Mouse (Mus musculus): ENCODE results near the gene Lmo2. TPM values are rescaled to one million over a fixed set of nuclear protein-coding genes. Genes with fewer than 3 reads are reported as not detected.

Lmo2 gene
- polyA plus RNA-seq (2015; fragmentation: Nextera tagmentation; extraction: Ambion mirVana) = 18.2 and 23.5 TPM in 2 replicates

DNA sequence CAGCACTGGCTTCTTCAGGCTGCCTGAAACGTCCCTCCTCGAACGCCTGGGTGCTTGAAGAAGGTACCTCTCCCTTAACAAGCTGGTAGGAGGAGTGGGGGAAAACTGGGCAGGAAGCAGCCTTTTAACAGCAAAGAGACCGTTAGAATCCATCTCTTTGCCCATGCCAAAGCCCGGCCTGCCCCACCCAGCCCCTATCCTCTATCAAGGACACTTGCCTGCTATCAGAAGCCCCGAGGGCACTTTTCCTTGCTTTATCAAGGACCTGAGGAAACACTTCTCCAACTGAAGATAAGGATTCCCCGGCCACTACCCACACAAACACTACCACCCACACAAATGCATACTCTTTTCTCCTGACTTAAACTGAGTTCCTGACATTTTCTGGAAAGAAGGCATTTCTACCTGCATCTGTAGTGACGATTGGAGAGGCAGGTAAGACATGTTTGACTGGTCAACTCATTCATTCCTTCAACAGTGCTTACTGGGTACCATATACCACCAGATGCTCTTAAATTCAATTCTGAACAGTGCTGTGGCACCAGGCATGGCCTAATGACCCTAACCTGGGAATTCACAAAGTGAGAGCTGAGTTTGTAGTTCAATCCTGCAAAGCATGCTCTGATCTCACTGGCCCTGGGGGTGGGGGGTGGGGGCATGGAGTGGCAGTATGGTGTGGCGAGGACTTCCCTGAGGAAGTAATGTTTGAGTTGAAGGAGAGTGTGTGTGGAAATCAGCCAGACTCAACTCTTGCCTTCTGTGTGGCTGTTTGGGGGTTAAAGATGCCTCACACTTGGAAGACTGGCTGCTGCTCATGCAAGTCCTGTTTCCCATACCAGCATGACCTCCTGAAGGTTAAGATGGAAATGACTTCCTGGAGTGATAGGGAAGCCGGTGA lies at the start of gene Lmo2:
Lmo2 (plus strand) TSS at position 338 of the 898 bp plus-strand sequence.
- Histone ChIP-seq H3K9me3 (no peaks in the 10 kb centered on the region), H3K4me1 (replicated peaks) (no peaks in the 10 kb centered on the region), H3K4me2 (replicated peaks) (no peak within 1 kb of the TSS), H3K27ac (no peak within 1 kb of the TSS), H3K27me3 (replicated peaks) (no peaks in the 10 kb centered on the region), H3K36me3 (no peaks in the 10 kb centered on the region), H3K9ac (no peak within 1 kb of the TSS), H3K4me3 (replicated peaks) (no peak within 1 kb of the TSS)
- WGBS = 64% methylated on average over 10 of the region's 10 CpGs
- ATAC-seq = peak; percentile 53; the same call in 1 of the 2 replicates

DNA sequence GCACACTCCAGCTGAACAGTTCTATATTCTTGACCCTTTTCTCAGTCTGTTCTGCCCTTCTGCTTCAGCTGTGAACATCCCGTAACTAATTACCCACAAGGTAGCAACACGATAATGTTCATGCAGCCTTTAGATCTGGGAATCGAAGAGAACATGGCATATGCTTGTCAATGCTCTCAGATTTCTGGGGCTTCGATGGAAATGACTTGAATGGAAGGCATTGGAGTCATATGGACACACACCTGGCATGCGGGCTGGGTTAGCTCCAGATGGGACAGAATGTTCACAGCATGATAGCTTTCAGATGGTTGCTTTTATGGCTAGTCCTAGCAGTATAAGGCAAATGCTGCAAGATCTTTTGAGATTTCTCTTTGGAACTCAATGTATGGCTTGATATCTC lies 47.2 kb upstream of the Lmo2 start:
- ATAC-seq = no peak
- no peaks in the 10 kb centered on the region for H3K9me3 ChIP-seq
- H3K36me3 ChIP-seq = no peaks in the 10 kb centered on the region
- no peak overlapping the region for H3K4me2 ChIP-seq (replicated peaks)
- no peaks in the 10 kb centered on the region for H3K27me3 ChIP-seq (replicated peaks)
- no peaks in the 10 kb centered on the region for H3K4me1 ChIP-seq (replicated peaks)
- H3K9ac ChIP-seq = no peak overlapping the region
- H3K4me3 ChIP-seq (replicated peaks) = no peak overlapping the region
- 89% methylated on average over 5 of the region's 5 CpGs for WGBS
- no peak overlapping the region for H3K27ac ChIP-seq

DNA sequence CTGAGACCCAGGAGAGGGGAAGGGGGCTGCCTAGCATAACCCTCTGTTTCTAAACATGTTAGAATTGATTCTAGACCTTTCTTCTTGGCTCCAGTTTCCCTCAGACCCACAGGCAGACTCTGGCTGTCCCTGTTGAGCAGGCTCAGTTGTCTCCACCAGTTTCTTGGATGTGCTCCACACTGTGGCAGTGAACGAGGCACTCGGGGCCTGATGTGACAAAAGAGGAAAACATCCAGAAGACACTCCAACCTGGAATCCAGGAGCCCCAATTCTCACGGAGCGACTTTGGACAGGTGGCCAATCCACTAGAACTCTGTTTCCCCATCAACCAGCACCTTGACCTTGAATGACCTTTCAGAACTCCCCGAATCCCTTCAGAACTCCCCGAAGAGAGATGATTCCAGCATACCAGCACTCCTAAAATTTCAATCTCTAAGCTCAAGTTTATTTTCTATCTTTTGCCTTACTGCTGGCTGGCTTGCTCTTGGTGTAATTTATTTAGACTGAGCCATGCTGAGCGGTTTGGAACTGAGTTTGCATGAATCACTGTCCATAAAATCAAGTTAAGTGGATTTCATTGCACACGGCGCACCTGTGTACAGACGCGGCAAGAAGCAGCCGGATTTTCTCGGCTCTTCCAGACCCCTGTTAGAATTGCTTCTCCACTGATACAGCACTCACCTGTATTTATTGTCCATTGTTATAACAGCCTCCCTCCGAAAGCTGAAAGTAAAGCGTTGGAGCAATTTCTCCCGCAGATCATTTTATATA lies 45.1 kb upstream of the Lmo2 start:
- no peak overlapping the region for H3K27ac ChIP-seq
- no peak for ATAC-seq
- H3K4me3 ChIP-seq (replicated peaks) = no peak overlapping the region
- no peaks in the 10 kb centered on the region for H3K4me1 ChIP-seq (replicated peaks)
- no peak overlapping the region for H3K9ac ChIP-seq
- no peaks in the 10 kb centered on the region for H3K36me3 ChIP-seq
- no peaks in the 10 kb centered on the region for H3K27me3 ChIP-seq (replicated peaks)
- no peaks in the 10 kb centered on the region for H3K9me3 ChIP-seq
- WGBS = 79% methylated on average over 16 of the region's 16 CpGs
- H3K4me2 ChIP-seq (replicated peaks) = no peak overlapping the region

DNA sequence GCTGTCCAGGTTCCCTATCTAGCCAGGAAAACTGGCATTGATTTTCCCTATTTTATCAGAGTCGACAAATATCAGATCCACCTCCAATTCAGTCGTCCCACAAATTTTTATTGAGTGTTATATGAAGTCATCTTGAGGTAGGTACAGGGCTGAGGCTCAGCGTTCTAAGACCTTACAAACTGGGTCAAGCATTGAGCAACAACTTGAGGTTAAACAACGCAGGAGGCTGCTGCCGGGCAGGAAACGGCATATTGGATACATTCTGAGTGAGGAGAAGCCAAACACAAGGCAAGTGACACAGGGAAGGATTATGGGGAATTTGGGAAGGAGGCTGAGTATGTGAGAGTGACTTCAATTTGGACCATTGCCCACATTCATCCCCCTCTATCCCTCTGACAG lies 44.5 kb upstream of the Lmo2 start:
- ATAC-seq = no peak
- H3K4me3 ChIP-seq (replicated peaks) = no peak overlapping the region
- no peak overlapping the region for H3K9ac ChIP-seq
- no peak overlapping the region for H3K27ac ChIP-seq
- H3K4me2 ChIP-seq (replicated peaks) = no peak overlapping the region
- no peaks in the 10 kb centered on the region for H3K27me3 ChIP-seq (replicated peaks)
- H3K4me1 ChIP-seq (replicated peaks) = no peaks in the 10 kb centered on the region
- no peaks in the 10 kb centered on the region for H3K9me3 ChIP-seq
- no peaks in the 10 kb centered on the region for H3K36me3 ChIP-seq
- WGBS = 63% methylated on average over 6 of the region's 6 CpGs

DNA sequence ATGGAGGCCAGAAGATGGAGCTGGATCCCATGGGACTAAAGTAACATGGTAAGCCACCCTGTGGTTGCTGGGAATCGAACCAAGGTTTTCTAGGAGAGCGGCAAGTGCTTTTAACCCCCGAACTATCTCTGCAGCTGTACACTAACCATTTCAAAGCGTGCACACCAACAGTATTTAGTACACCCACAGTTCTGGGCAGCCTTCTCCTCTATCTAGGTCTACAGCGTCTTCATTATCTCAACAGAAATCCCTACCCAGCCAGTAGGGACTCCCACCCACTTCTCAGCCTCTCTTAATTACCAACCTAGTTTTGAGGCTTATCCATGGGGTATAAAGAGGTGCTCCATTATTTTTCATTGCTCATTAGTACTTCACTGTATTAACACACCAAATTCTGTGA lies 41.7 kb upstream of the Lmo2 start:
- no peak overlapping the region for H3K4me3 ChIP-seq (replicated peaks)
- H3K4me2 ChIP-seq (replicated peaks) = no peak overlapping the region
- no peak for ATAC-seq
- no peaks in the 10 kb centered on the region for H3K27me3 ChIP-seq (replicated peaks)
- no peaks in the 10 kb centered on the region for H3K36me3 ChIP-seq
- H3K27ac ChIP-seq = no peak overlapping the region
- no peaks in the 10 kb centered on the region for H3K4me1 ChIP-seq (replicated peaks)
- H3K9ac ChIP-seq = no peak overlapping the region
- WGBS = 92% methylated on average over 5 of the region's 5 CpGs
- H3K9me3 ChIP-seq = no peaks in the 10 kb centered on the region

DNA sequence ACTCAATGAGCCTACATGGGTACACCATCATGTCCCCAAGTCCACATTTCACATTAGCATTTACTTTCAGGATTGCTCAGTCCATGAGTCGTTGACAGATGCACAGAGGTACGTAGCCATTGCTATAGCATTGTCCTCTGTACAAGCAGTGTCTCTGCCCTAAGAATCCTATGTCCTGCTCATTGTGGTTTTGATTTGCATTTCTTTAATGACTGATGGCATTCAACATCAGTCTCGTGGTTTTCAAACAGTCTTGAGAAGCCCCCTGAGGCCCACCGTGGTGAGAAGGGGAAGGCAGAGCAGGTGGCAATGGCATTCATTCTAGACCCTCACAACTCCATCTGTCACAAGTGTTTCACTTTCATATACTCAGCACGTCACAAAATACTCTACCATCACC lies 40.4 kb upstream of the Lmo2 start:
- H3K9me3 ChIP-seq = no peaks in the 10 kb centered on the region
- ATAC-seq = no peak
- 87% methylated on average over 5 of the region's 5 CpGs for WGBS

DNA sequence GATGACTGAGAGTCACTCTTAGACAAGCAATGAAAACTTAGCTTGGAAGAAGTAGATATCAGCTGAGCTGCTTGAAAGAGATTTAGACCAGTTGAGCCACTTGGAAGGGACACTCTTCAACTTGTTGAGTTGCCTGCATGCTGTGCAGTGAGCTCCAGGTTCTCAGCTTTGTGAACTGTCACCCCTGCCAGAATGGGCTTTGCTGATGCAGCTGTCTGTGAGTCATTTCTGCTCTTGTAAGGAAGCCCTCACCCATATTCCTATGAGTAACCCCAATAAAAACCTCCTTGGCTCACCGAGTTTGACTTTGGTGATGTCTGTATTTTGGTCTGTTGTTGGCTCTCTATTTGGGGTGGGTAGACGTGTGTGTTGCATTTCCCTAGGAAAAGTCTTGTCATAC lies 39.4 kb upstream of the Lmo2 start:
- Histone ChIP-seq H3K4me1 (replicated peaks) (no peaks in the 10 kb centered on the region), H3K9ac (no peak overlapping the region), H3K9me3 (no peaks in the 10 kb centered on the region), H3K27me3 (replicated peaks) (no peaks in the 10 kb centered on the region), H3K27ac (no peak overlapping the region), H3K4me3 (replicated peaks) (no peak overlapping the region), H3K4me2 (replicated peaks) (no peak overlapping the region), H3K36me3 (no peaks in the 10 kb centered on the region)
- WGBS = 79% methylated on average over 2 of the region's 2 CpGs
- ATAC-seq = no peak

More for the DNA sequence above, 40.4 kb upstream of the Lmo2 start:
- H3K4me3 ChIP-seq (replicated peaks) = no peak overlapping the region
- H3K9ac ChIP-seq = no peak overlapping the region
- H3K27me3 ChIP-seq (replicated peaks) = no peaks in the 10 kb centered on the region
- no peak overlapping the region for H3K4me2 ChIP-seq (replicated peaks)
- no peak overlapping the region for H3K27ac ChIP-seq
- no peaks in the 10 kb centered on the region for H3K36me3 ChIP-seq
- H3K4me1 ChIP-seq (replicated peaks) = no peaks in the 10 kb centered on the region

DNA sequence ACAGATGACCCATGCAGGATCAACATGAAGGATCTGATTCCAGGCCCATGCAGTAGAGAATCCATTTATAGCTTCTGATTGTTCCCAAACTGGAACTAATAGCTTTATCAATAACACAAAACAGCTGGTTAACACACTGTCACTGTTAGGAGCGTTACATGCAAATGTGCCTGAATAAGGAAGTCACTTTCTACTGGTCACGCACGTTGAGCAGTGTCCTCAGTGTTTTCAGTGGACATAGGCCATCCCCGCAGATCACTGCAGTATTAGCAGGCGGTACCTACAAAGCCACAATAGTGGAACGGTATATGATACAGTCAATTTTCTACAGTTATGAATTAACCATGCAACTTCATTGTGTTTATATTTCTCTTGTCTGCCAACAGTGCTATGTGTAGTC lies 38.3 kb upstream of the Lmo2 start:
- no peak for ATAC-seq
- H3K9me3 ChIP-seq = no peaks in the 10 kb centered on the region
- 88% methylated on average over 6 of the region's 6 CpGs for WGBS
- no peak overlapping the region for H3K9ac ChIP-seq
- no peak overlapping the region for H3K4me3 ChIP-seq (replicated peaks)
- no peaks in the 10 kb centered on the region for H3K36me3 ChIP-seq
- H3K4me1 ChIP-seq (replicated peaks) = no peaks in the 10 kb centered on the region
- no peak overlapping the region for H3K27ac ChIP-seq
- no peaks in the 10 kb centered on the region for H3K27me3 ChIP-seq (replicated peaks)
- H3K4me2 ChIP-seq (replicated peaks) = no peak overlapping the region

DNA sequence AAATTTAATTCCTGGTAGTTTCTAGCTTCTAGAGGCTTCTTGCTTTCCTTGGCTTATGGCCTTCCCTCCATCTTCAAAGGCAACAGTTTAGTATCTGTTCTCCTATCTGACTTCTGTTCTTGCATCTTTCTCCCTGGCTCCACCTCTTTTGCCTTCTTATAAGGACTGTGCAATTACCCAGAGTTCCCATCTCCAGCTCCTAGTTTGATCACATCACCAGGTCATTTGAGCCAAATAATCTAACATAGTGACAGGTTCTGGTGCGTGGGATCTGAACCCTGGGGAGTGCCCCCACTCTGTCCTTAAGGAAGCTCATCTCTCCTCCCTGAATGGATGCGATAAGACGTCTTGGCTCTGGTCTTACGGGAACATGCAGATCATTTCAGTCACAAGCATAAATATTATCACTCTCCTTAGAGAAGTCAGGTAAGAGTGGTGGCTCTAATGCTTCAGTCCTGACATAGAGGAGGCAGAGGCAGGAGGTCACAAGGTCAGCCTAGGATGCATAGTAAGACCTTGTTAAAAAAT lies 31.1 kb upstream of the Lmo2 start:
- no peak for ATAC-seq
- WGBS = 78% methylated on average over 4 of the region's 4 CpGs
- Histone ChIP-seq H3K27me3 (replicated peaks) (no peaks in the 10 kb centered on the region), H3K4me3 (replicated peaks) (no peak overlapping the region), H3K27ac (no peak overlapping the region), H3K4me2 (replicated peaks) (no peak overlapping the region), H3K9ac (no peak overlapping the region), H3K4me1 (replicated peaks) (0 out of 2 replicates have a peak, but pooled peaks cover 3% of the 10 kb centered on the region), H3K36me3 (no peaks in the 10 kb centered on the region), H3K9me3 (no peaks in the 10 kb centered on the region)

DNA sequence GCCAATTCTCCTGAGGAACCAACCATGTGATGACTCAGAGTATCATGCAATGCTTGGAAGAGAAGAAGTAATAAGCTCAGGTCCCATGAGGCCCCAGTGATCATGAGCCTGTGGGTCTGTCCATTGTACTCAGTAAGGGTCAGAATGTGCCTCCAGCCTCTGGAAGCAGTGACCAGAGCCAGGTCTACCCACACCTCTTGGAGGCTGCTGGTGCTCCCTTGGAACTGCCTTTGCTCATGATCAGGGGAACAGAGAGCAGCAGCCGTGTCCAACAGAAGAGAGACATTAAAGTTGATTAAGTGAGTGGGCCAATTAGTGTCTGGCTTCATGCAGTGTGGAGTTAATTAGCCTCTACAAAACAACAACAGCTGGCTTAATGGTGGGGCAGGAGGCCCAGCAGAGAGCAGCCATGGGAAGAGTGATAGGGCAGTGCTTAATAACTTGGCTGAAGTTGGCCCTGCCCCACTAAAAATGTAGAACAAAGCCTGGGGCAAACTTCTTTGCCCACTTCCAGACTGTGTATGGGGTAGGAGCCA lies 30.1 kb upstream of the Lmo2 start:
- Histone ChIP-seq H3K4me3 (replicated peaks) (no peak overlapping the region), H3K9me3 (no peaks in the 10 kb centered on the region), H3K4me2 (replicated peaks) (no peak overlapping the region), H3K36me3 (no peaks in the 10 kb centered on the region), H3K4me1 (replicated peaks) (0 out of 2 replicates have a peak, but pooled peaks cover 3% of the 10 kb centered on the region), H3K9ac (no peak overlapping the region), H3K27me3 (replicated peaks) (no peaks in the 10 kb centered on the region), H3K27ac (no peak overlapping the region)
- 58% methylated on average over 1 of the region's 1 CpGs for WGBS
- ATAC-seq = no peak

DNA sequence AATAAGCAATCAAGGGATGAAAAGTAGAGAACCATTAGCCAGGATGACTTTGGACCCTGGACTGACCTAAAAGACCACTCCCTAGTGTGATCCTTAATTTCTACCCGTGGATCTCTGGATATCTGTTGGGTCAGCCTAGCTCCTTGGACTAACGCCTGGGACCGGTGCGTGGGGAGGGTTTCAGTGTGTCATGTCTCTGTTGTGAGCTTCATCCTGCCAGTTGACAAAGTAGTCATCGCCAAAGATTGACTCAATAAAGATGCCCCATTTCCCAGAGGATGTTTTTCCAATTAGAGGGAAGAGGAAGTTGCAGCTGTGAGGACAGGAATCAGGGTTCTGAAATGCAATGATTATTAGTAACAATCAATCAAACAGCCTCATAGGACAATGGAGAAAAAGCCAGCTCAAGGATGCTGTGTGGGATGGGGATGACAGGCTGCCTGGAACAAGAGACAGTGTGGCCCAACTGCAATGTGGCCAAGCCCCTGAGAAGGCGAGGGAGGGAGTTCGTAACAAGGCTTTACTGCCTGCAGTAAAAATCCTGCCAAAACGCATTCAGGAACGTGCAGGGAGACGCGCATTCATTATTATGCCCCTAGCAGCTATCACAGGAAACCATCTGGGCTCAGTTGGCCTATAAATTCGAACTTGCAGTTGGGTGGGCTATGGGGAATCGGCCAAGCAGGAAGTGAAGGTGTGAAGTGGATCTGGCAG lies 27.3 kb upstream of the Lmo2 start:
- ATAC-seq = no peak
- H3K27ac ChIP-seq = no peak overlapping the region
- H3K4me2 ChIP-seq (replicated peaks) = no peak overlapping the region
- no peak overlapping the region for H3K9ac ChIP-seq
- no peaks in the 10 kb centered on the region for H3K9me3 ChIP-seq
- H3K4me3 ChIP-seq (replicated peaks) = no peak overlapping the region
- no peaks in the 10 kb centered on the region for H3K27me3 ChIP-seq (replicated peaks)
- H3K36me3 ChIP-seq = no peaks in the 10 kb centered on the region
- 0 out of 2 replicates have a peak, but pooled peaks cover 3% of the 10 kb centered on the region for H3K4me1 ChIP-seq (replicated peaks)
- 55% methylated on average over 13 of the region's 13 CpGs for WGBS

DNA sequence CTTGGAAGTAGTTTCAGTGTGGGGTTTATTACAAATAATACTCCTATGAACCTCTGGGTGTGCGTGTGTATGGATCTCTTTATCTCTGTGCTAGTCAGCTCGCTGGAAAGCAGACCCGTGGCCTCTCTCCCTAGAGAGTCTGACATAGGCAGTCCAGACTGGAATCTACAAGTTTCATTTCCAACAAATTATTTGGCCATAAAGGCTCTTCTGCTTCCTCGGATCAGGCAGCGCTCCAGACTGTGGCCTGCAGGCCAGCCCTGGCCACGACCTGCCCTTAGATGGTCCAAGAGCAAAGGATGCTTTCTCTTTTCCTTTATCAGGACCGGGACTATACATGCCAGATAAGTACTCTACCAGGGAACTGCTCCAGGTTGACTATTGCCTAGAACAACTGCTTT lies 26.3 kb upstream of the Lmo2 start:
- Histone ChIP-seq H3K4me1 (replicated peaks) (0 out of 2 replicates have a peak, but pooled peaks cover 3% of the 10 kb centered on the region), H3K9ac (no peak overlapping the region), H3K27me3 (replicated peaks) (no peaks in the 10 kb centered on the region), H3K27ac (no peak overlapping the region), H3K9me3 (no peaks in the 10 kb centered on the region), H3K4me2 (replicated peaks) (no peak overlapping the region), H3K4me3 (replicated peaks) (no peak overlapping the region), H3K36me3 (no peaks in the 10 kb centered on the region)
- no peak for ATAC-seq
- 58% methylated on average over 7 of the region's 7 CpGs for WGBS

All from intestine, embryonic 15.5 days (tissue).